In genomic region chr11:108135407-108136159, GRCm38 (mm10) we compare ENCODE assay signal across 9 mouse cellular contexts.
DNase-seq lines count a peak whose midpoint lies in the region; ATAC-seq and TF ChIP-seq lines count a peak whose summit lies in the region.
"Had no signal": no experiment of that assay in that cellular context is flagged by ENCODE, and none has a peak within 500 bp of the region (broad histone marks: within the 10 kb centered on the region; RNA-seq: fewer than 3 reads in every experiment).

No protein-coding gene starts in this region.

- no peak for TF ChIP-seq POLR2A in liver, adult 2 months (IDR thresholded peaks at IDR 0.05; ENCODE audit: extremely low read depth, insufficient read depth, low read length)
- no peak for TF ChIP-seq POLR2A in brain, embryonic 14.5 days (IDR thresholded peaks at IDR 0.05; ENCODE audit: borderline replicate concordance, extremely low read depth, insufficient read depth, insufficient read length, poor library complexity, severe bottlenecking)

- no peaks in the 10 kb centered on the region; the same call in 1 of the 2 replicates for H3K4me1 ChIP-seq in liver, adult 2 months (ENCODE audit: control insufficient read depth, insufficient read depth, low read length)
- H3K4me1 ChIP-seq in liver, embryonic 11.5 days (replicated peaks; ENCODE audit: control insufficient read depth, insufficient read depth, low read length): no peaks in the 10 kb centered on the region
- H3K4me1 ChIP-seq in liver, postnatal 0 days (ENCODE audit: insufficient read depth): peaks cover 2% of the 10 kb centered on the region; the same call in 1 of the 2 replicates

- no peak overlapping the region for H3K4me2 ChIP-seq in liver, embryonic 11.5 days
- no peak overlapping the region for H3K4me2 ChIP-seq in liver, postnatal 0 days (ENCODE audit: low read depth, low read length)
- H3K4me2 ChIP-seq: stomach, embryonic 15.5 days had no signal

- no peak for TF ChIP-seq EP300 in liver, postnatal 0 days (IDR thresholded peaks at IDR 0.05; ENCODE audit: low read depth)

- H3K4me3 ChIP-seq in liver, adult 2 months (ENCODE audit: insufficient read depth, low read depth, low read length): no peak overlapping the region
- no peak overlapping the region for H3K4me3 ChIP-seq in liver, embryonic 11.5 days (ENCODE audit: low read depth, low read length)
- no peak overlapping the region for H3K4me3 ChIP-seq in liver, postnatal 0 days (ENCODE audit: low read depth, low read length)
- H3K4me3 ChIP-seq: stomach, embryonic 15.5 days had no signal

- peak; percentile 52 for TF ChIP-seq CTCF in liver, adult 2 months (IDR thresholded peaks at IDR 0.05; ENCODE audit: low read depth, low read length)
- TF ChIP-seq CTCF in brain, embryonic 14.5 days (IDR thresholded peaks at IDR 0.05; ENCODE audit: borderline replicate concordance, extremely low read depth, insufficient read depth, insufficient read length): peak; percentile 44; the same call in 1 of the 2 replicates
- TF ChIP-seq CTCF in liver, postnatal 0 days (IDR thresholded peaks at IDR 0.05; ENCODE audit: low read depth): peak; percentile 49

- peak; percentile 40 for DNase-seq in embryo, embryonic 11 days
- DNase-seq in embryo, embryonic 9.5 days (ENCODE audit: extremely low spot score): no peak
- no peak for DNase-seq in liver, adult 2 months (ENCODE audit: extremely low read depth, low read depth, low spot score)
- DNase-seq in liver, embryonic 11.5 days (ENCODE audit: low spot score): no peak
- DNase-seq in brain, embryonic 14.5 days (ENCODE audit: low read depth): no peak
- peak; percentile 45 for DNase-seq in liver, postnatal 0 days
- no peak for DNase-seq in right cerebral cortex, postnatal 25 days
- no peak for DNase-seq in cerebellum, postnatal 4 days (ENCODE audit: low spot score in 2 of 2)

- H3K79me2 ChIP-seq in liver, adult 2 months (ENCODE audit: control insufficient read depth, insufficient read depth, low read length): no peaks in the 10 kb centered on the region

- no peaks in the 10 kb centered on the region for H3K27me3 ChIP-seq in liver, adult 2 months (ENCODE audit: control insufficient read depth, insufficient read depth, low read length)
- H3K27me3 ChIP-seq in liver, embryonic 11.5 days (replicated peaks; ENCODE audit: control insufficient read depth, insufficient read depth, low read length): no peaks in the 10 kb centered on the region
- H3K27me3 ChIP-seq in liver, postnatal 0 days (ENCODE audit: insufficient read depth, low read length): no peaks in the 10 kb centered on the region
- H3K27me3 ChIP-seq: stomach, embryonic 15.5 days had no signal

- ATAC-seq in liver, embryonic 11.5 days (replicated peaks; ENCODE audit: low FRiP score): no peak
- ATAC-seq in liver, postnatal 0 days: no peak

- no peak overlapping the region for H3K9ac ChIP-seq in liver, adult 2 months (ENCODE audit: low read depth, low read length)
- H3K9ac ChIP-seq in liver, embryonic 11.5 days (ENCODE audit: low read depth, low read length): no peak overlapping the region
- H3K9ac ChIP-seq in liver, postnatal 0 days (replicated peaks): no peak overlapping the region
- H3K9ac ChIP-seq: stomach, embryonic 15.5 days had no signal

- 70% methylated on average over 4 of the region's 4 CpGs for WGBS in liver, adult 2 months
- WGBS in liver, embryonic 11.5 days: 45% methylated on average over 4 of the region's 4 CpGs
- WGBS in liver, postnatal 0 days (ENCODE audit: insufficient replicate concordance): 50% methylated on average over 4 of the region's 4 CpGs

- no peaks in the 10 kb centered on the region for H3K9me3 ChIP-seq in liver, embryonic 11.5 days (ENCODE audit: control insufficient read depth, low read length)
- no peaks in the 10 kb centered on the region for H3K9me3 ChIP-seq in liver, postnatal 0 days (ENCODE audit: low read length)
- H3K9me3 ChIP-seq: stomach, embryonic 15.5 days had no signal

- H3K36me3 ChIP-seq in liver, adult 2 months (ENCODE audit: control insufficient read depth, insufficient read depth, low read length): no peaks in the 10 kb centered on the region
- H3K36me3 ChIP-seq in liver, embryonic 11.5 days (ENCODE audit: control insufficient read depth, insufficient read depth, low read length): no peaks in the 10 kb centered on the region
- no peaks in the 10 kb centered on the region for H3K36me3 ChIP-seq in liver, postnatal 0 days (replicated peaks; ENCODE audit: insufficient read depth, low read length)
- H3K36me3 ChIP-seq: stomach, embryonic 15.5 days had no signal

- H3K27ac ChIP-seq in liver, adult 2 months (replicated peaks; ENCODE audit: insufficient read depth, low read depth, low read length): no peak overlapping the region
- no peak overlapping the region for H3K27ac ChIP-seq in liver, embryonic 11.5 days (ENCODE audit: low read depth, low read length)
- H3K27ac ChIP-seq in liver, postnatal 0 days (ENCODE audit: low read depth): no peak overlapping the region
- H3K27ac ChIP-seq: stomach, embryonic 15.5 days had no signal

Comparison
In these comparisons a context has a peak if more than half of its experiments do, and no peak if none do; other contexts are left out.
1. DNase-seq: peak in embryo, embryonic 11 days (single experiment) and liver, postnatal 0 days (single experiment); none in embryo, embryonic 9.5 days (single experiment), liver, adult 2 months (single experiment), liver, embryonic 11.5 days (single experiment), brain, embryonic 14.5 days (single experiment), right cerebral cortex, postnatal 25 days (single experiment) and cerebellum, postnatal 4 days (0 of 2).
2. Peak in every context shown above with its lines, with median percentiles within 50 percentile points of each other: CTCF ChIP-seq.